Mouse (Mus musculus): ENCODE data around the gene B3galt1. TPM values are rescaled to one million over a fixed set of nuclear protein-coding genes. Genes with fewer than 3 reads are reported as not detected.

Gene B3galt1
- polyA plus RNA-seq (2012; ENCODE audit: insufficient read depth, insufficient read length, missing spikeins): 0.59 and 0.71 TPM in 2 replicates

DNA sequence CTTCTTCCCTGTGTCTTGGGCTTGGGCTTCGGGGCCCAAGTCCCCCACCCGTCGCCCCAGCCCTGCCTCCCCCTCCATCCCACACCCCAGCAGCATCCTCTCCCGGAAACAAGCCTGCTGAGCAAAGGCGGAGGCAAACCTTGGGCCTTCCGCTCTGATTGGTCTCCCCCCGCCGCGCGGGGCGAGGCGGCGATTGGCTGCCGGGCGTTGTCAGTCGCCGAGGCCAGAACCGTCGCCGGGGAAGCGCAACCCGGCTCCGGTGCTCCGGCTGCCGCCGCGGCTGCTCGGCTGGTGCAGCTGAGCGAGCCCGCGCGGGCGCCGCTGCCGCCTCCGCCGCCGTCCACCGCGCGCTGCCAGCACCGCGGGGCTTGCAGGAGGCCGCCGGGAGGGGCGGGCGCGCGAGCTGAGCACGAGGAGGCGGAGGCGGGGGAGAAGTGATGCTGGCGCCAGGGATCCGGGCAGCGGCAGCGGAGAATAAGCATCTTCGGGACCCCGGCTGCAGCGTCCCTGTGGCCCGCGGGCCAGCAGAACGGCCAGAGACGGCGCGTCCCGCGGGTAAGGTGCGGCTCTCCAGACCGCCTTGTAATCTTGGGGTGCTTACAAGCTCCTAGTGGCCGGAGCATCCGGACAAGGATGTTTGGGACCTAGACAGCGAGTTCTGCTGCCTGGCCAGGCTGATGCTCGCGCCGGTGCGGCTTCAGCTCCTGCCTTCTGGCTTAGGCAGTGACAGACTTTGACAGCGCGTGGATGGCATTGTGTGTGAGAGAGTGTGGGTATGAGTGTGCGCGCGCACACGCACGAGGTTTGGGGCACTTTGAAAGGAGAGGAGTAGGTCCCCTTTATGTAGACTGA, at the start of gene B3galt1:
TSS of gene B3galt1 (plus strand) at position 392 of the 852 bp plus-strand sequence.
- Histone ChIP-seq H3K4me3 (ENCODE audit: insufficient read depth, low read depth, low read length) (peak within 1 kb of the TSS; percentile 48), H3K27ac (replicated peaks; ENCODE audit: low read depth, low read length) (no peak within 1 kb of the TSS), H3K4me1 (ENCODE audit: control insufficient read depth, insufficient read depth, insufficient read length, low read length) (no peaks in the 10 kb centered on the region; the same call in 1 of the 2 replicates)

- no peaks in the 10 kb centered on the region for H3K4me1 ChIP-seq (ENCODE audit: control insufficient read depth, insufficient read depth, insufficient read length, low read length)
- H3K27ac ChIP-seq (replicated peaks; ENCODE audit: low read depth, low read length): no peak overlapping the region
- no peak overlapping the region for H3K4me3 ChIP-seq (ENCODE audit: insufficient read depth, low read depth, low read length)
These were observed 49.3 kb upstream of the B3galt1 start for GRCm38 (mm10) chr2:67516405-67516804.

DNA sequence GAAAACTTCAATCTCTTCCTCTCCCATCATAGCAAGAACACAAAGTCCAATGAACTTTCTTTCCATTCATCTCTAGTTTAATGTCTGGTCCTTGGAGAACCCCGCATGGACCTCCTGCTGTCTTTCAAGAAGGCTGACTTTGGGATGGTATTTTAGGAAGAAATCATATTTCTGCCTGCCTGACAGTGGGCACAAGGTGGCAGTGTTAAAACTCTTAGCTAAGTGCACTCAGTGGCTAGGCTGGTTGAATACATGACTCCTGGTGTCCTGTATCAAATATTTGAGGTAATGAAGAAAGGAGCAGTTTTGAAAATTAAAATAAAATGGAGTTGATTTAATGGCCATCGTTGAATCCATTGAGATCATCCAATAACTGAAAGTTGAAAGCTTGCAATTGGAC, 30.3 kb upstream of the B3galt1 start:
- H3K27ac ChIP-seq (replicated peaks; ENCODE audit: low read depth, low read length): no peak overlapping the region
- H3K4me3 ChIP-seq (ENCODE audit: insufficient read depth, low read depth, low read length): no peak overlapping the region
- H3K4me1 ChIP-seq (ENCODE audit: control insufficient read depth, insufficient read depth, insufficient read length, low read length): no peaks in the 10 kb centered on the region

DNA sequence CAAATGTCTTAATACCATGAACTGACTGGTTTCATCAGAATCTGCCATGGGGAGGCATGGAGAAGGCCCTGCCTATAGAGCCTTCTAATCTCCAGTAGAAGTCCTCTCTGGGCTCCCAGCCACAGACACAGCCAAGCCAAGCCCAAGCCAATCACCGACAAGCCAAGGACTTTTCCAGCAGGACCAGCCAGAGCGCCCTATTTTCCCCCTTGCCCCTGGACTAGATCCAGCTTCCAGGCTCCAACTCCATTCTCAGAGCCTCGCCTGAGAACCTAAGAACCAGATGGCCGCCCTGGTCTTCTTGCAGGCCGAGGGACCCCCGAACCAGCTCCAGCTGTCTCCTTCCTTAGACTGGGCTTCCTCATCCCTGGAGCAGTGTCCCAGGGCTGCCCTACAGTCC, 26.2 kb upstream of the B3galt1 start:
- Histone ChIP-seq H3K4me1 (ENCODE audit: control insufficient read depth, insufficient read depth, insufficient read length, low read length) (no peaks in the 10 kb centered on the region), H3K27ac (replicated peaks; ENCODE audit: low read depth, low read length) (no peak overlapping the region), H3K4me3 (ENCODE audit: insufficient read depth, low read depth, low read length) (no peak overlapping the region)

DNA sequence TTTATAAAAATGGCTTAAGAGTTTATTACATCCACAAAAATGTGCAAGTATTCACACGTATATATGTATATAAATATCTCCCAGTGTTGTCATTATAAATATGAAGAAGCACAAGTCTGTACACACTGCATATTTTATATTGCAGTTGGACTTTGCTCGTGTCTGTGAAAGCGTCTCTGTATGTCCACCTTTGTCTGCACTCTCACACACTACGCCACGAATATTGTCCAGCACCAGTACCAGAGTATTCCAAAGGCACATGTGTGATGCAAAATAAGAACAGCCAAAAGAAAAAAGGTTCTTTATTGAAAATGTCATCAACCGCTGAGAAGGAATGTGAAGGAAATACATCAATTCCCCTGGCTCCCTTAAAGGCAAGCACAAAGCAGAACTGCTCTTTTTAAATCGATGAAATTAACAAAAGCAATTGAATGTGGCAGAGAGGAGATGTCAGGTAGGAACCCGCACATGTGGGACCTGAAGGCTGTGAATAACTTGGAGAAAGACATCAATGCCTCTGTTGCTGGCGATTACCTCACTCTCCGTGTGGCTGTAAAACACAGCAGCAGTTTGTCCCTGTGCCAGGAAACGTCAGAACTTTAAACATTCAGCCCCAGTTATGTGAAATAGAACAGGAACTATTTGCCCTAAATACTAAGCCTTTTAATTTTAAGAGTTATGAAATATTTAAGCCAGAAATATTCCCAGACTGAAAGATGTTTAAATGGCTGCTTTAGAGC, 23.5 kb upstream of the B3galt1 start:
- no peaks in the 10 kb centered on the region for H3K4me1 ChIP-seq (ENCODE audit: control insufficient read depth, insufficient read depth, insufficient read length, low read length)
- H3K4me3 ChIP-seq (ENCODE audit: insufficient read depth, low read depth, low read length): no peak overlapping the region
- no peak overlapping the region for H3K27ac ChIP-seq (replicated peaks; ENCODE audit: low read depth, low read length)

- no peak overlapping the region for H3K27ac ChIP-seq (replicated peaks; ENCODE audit: low read depth, low read length)
- H3K4me3 ChIP-seq (ENCODE audit: insufficient read depth, low read depth, low read length): no peak overlapping the region
- H3K4me1 ChIP-seq (ENCODE audit: control insufficient read depth, insufficient read depth, insufficient read length, low read length): no peaks in the 10 kb centered on the region
These were observed 21.2 kb upstream of the B3galt1 start for GRCm38 (mm10) chr2:67544426-67544825.

GRCm38 (mm10) chr2:67564851-67565479, 706 bp upstream of the B3galt1 start:
- Histone ChIP-seq H3K4me3 (ENCODE audit: insufficient read depth, low read depth, low read length) (peak overlapping the region; percentile 48), H3K27ac (replicated peaks; ENCODE audit: low read depth, low read length) (no peak overlapping the region), H3K4me1 (ENCODE audit: control insufficient read depth, insufficient read depth, insufficient read length, low read length) (no peaks in the 10 kb centered on the region; the same call in 1 of the 2 replicates)

- Histone ChIP-seq H3K4me3 (ENCODE audit: insufficient read depth, low read depth, low read length) (peak overlapping the region; percentile 48), H3K4me1 (ENCODE audit: control insufficient read depth, insufficient read depth, insufficient read length, low read length) (no peaks in the 10 kb centered on the region; the same call in 1 of the 2 replicates), H3K27ac (replicated peaks; ENCODE audit: low read depth, low read length) (no peak overlapping the region)
These were observed 895 bp downstream of the B3galt1 start for GRCm38 (mm10) chr2:67566566-67566965.

- Histone ChIP-seq H3K27ac (replicated peaks; ENCODE audit: low read depth, low read length) (no peak overlapping the region), H3K4me3 (ENCODE audit: insufficient read depth, low read depth, low read length) (no peak overlapping the region), H3K4me1 (ENCODE audit: control insufficient read depth, insufficient read depth, insufficient read length, low read length) (no peaks in the 10 kb centered on the region; the same call in 1 of the 2 replicates)
These were observed 1.5 kb downstream of the B3galt1 start for GRCm38 (mm10) chr2:67567141-67567680.

- Histone ChIP-seq H3K4me1 (ENCODE audit: control insufficient read depth, insufficient read depth, insufficient read length, low read length) (no peaks in the 10 kb centered on the region), H3K4me3 (ENCODE audit: insufficient read depth, low read depth, low read length) (no peak overlapping the region), H3K27ac (replicated peaks; ENCODE audit: low read depth, low read length) (no peak overlapping the region)
These were observed 11.0 kb downstream of the B3galt1 start for GRCm38 (mm10) chr2:67576634-67577033.

- Histone ChIP-seq H3K4me1 (ENCODE audit: control insufficient read depth, insufficient read depth, insufficient read length, low read length) (no peaks in the 10 kb centered on the region), H3K27ac (replicated peaks; ENCODE audit: low read depth, low read length) (no peak overlapping the region), H3K4me3 (ENCODE audit: insufficient read depth, low read depth, low read length) (no peak overlapping the region)
These were observed 17.4 kb downstream of the B3galt1 start for GRCm38 (mm10) chr2:67583091-67583490.

DNA sequence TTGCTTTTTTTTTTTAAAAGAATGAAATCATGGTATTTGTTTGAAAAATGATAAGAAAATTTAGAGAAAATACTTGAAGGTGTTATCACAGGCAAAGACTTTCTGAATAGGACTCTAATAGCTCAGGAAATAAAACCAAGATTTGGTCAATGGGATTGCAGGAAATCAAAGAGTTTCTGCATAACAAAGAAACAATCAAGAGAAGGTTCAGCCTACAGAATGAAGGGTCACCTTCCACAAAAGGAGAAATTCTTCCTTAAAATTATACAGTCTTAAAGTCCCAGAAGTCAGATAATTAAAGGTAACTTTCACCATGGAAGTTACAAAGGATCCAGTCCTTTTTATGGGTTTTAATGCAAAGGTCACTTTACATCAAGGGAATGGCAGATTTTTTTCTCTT, 24.7 kb downstream of the B3galt1 start:
- Histone ChIP-seq H3K4me1 (ENCODE audit: control insufficient read depth, insufficient read depth, insufficient read length, low read length) (no peaks in the 10 kb centered on the region), H3K27ac (replicated peaks; ENCODE audit: low read depth, low read length) (no peak overlapping the region), H3K4me3 (ENCODE audit: insufficient read depth, low read depth, low read length) (no peak overlapping the region)

- Histone ChIP-seq H3K4me3 (ENCODE audit: insufficient read depth, low read depth, low read length) (no peak overlapping the region), H3K27ac (replicated peaks; ENCODE audit: low read depth, low read length) (no peak overlapping the region), H3K4me1 (ENCODE audit: control insufficient read depth, insufficient read depth, insufficient read length, low read length) (no peaks in the 10 kb centered on the region)
These were observed 26.4 kb downstream of the B3galt1 start for GRCm38 (mm10) chr2:67591831-67592629.

GRCm38 (mm10) chr2:67622902-67623301, 57.2 kb downstream of the B3galt1 start:
- Histone ChIP-seq H3K27ac (replicated peaks; ENCODE audit: low read depth, low read length) (no peak overlapping the region), H3K4me1 (ENCODE audit: control insufficient read depth, insufficient read depth, insufficient read length, low read length) (no peaks in the 10 kb centered on the region), H3K4me3 (ENCODE audit: insufficient read depth, low read depth, low read length) (no peak overlapping the region)

Data from brown adipose tissue, adult 24 weeks (tissue).